Mouse (Mus musculus) kidney, postnatal 10 days (tissue): ENCODE measurements around the gene Ppef1.
"Not testable (repeated sequence)": the region's sequence is repeated elsewhere in the genome, so short reads cannot be mapped to it uniquely, and the experiment has no call there.

ENCODE experiments used
- DNase-seq: peaks from one replicate; pipeline ENCODE4 v3.0.0; 2021; ENCODE audit warnings: mixed read lengths

The Ppef1 gene

DNA sequence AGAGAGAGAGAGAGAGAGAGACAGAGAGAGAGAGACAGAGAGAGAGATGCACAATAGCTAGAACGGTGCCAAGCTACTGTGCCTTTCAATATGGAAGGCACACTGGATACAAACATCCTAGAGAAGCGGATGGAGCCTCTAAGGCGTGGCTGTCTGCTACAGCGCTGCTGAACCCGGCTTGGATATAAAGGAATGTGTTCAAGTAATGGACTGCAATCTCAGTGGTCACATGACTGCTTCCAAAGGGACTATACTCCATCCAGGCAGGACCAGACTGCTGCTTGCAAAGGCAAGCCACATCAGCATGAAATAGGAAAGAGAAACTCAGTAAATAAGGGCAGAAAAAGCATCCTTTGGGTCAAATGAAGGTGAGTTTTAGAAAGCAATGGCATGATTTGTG, at the start of gene Ppef1:
Ppef1 (minus strand) TSS at position 116 of the 400 bp plus-strand sequence.
- no peak for DNase-seq

DNA sequence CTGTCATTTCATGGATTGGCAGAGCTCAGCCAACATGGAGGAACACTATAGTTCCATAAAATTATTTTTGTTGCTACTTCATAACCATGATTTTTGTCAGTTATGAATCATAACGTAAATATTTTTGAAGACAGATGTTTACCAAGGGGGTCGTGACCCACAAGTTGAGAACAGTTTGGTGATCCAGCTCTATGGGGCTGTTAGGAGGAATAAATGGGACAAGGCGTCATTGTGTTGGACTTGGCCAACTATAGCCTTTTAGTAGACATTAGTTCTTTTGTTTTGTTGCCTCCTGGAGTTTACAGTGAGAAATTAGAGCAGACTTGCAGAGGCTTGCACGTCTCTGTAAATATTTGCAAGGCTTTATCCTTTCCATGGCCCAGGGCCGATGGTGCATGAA, 46.7 kb upstream of the Ppef1 start:
- no peak for DNase-seq

DNA sequence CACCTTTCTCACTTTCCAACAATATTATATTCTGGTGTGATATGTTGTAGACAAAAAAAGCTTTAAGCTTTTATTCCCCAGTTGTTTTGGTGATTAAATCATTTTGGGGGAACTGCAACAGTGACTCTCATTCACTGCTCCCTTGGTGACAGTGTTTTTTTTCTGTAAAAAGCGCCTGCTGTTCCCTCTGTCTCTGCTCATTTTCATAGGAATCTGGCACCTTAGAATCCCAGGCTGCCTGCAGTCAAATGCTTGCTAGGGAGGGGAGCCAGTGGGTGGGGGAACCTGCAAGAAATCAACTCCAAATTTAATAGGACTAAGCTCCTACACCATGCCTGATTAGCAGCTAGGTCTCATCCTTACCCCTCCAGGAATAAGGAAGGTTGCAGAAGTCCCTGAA, 37.5 kb upstream of the Ppef1 start:
- DNase-seq: no peak

DNA sequence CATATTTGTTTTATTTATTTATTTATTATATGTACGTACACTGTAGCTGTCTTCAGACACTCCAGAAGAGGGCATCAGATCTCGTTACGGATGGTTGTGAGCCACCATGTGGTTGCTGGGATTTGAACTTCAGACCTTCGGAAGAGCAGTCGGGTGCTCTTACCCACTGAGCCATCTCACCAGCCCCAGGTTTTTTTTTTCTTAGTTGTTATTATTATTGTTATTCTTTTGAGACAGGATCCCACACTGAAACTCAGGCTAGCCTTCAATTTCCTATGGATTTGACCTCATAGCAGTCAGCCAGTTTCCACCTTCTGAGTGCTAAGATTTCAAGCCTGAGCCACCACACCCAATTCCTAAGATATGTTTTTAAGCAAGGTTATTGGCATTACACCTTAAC, 34.1 kb upstream of the Ppef1 start:
- not testable (repeated sequence) for DNase-seq

DNA sequence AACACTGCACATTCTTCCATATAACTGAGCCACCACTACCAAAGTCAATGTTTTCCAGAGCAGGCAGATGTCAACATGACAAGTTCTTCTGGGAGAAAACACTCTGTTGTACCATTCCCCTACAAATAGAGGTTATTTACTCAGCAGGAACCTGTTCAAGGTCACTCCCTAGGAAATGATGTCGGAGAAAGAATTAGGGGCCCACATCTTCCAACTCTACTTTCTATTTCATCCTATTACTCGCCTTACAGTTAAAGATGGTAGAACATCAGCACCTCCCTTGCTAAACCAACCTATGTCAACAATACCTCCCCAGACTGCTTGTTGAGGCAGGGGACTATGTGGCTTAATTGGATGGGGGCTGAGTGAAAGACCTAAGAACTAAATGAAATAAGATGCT, 32.1 kb upstream of the Ppef1 start, which contains the start of gene Rs1:
Rs1 (plus strand) TSS at position 301 of the 400 bp plus-strand sequence.
- no peak for DNase-seq

DNA sequence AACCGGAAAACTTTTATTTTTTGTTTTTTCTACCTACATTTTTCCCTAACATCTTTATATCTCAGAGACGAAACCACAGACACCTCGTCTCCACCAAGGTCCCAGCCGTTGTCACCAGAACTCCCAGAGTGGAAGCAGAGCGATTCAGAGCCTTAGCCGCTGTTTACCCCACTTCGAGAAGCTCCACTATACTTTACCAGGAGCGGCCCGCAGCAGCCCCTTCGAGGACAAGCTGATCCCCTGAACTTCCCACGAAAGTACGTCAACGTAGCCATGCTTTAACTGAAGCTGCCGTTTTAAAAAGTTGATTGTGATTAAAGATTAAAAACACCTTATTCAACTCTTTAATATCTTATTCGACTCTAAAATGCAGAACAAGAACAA, 30.7 kb upstream of the Ppef1 start:
- DNase-seq: no peak

DNA sequence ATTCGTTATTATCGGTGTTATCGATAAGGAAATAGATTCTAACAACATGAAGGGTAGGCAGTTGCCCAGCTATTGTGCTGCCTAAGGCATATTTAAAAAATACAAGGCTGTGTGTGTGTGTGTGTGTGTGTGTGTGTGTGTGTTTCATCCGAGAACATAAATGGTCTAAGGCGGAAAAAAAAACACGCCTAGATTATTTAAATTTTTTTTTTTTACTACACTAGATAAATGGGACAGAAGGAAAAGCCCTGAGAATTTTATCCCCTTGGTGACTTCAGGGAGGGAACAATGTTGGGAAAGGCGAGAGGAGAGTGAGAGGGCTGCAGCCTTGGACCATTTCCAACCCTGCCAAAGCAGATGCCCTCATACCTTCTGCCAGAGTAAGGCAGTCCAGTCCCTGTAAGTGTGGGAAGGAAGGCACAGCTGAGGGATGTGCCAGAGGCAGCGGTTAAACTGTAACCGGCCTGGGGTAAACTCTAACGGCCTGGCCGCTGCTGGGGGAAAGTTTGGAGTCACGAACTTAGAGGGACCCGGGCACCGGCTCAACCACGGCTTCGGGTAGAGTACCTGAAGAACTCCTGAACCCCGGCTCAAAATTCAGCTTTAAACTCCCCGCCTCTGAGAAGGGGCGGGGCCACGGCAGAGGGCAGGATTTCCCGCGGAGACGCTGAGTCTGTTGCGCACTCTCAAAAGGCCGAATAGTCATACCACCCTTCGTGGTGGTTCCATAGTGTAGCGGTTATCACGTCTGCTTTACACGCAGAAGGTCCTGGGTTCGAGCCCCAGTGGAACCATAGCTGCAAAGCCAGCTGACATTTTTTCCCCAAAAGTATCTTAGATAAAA, 30.0 kb upstream of the Ppef1 start:
- peak; percentile 94 for DNase-seq

DNA sequence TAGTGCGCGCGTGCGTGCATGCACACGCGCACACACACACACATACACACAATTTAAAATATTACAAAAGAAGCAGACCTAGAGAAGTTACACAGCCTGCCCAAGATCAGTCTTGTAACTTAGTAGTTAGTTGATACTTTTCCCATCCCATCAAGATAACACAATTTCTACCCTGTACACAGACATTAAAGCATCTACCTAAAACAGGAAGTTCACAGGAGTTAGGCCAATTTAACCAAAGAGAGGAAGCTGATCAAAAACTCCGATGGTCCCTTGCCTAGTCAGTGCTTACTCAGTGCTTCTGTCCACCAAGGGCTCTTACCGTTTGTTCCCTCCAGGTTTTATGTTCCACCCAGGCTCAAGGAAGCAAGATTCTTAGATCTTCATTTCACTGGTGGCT, 15.2 kb upstream of the Ppef1 start:
- no peak for DNase-seq

DNA sequence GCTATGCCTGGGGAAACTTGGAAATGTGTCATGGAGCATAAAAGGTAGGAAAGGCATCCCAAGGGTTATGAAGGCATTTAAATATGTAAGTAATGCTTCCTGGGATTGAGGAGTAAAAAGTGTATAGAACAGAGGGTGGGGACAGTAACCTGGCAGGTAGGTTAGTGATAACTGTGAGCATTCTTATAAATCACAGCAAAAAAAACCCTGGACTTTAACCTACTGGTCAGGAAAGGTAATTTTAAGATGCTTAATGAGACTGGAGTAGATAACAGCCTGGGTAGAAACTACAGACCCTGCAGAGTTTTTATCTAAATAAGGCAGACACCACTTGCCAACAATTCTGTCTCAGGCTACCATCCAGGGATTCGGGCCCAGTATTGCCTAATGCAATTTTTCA, 13.1 kb upstream of the Ppef1 start:
- no peak for DNase-seq

DNA sequence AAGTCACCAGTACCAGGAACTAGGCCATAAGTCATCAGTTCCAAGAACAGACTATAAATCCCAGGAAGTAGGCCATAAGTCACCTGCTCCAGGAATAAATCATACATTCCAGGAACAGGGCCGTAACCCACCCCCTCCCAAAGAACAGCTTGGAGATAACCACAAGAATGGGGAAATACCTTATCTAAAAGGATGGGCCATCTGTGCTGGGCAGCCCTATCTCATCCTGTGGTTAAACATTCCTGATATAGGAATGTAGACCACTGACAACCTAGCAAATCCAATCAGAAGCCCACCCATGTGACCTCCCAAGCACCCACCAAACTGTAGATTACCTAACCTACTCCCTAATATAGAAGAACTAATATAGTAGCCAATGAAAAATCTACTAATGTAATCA, 9.8 kb upstream of the Ppef1 start:
- no peak for DNase-seq

DNA sequence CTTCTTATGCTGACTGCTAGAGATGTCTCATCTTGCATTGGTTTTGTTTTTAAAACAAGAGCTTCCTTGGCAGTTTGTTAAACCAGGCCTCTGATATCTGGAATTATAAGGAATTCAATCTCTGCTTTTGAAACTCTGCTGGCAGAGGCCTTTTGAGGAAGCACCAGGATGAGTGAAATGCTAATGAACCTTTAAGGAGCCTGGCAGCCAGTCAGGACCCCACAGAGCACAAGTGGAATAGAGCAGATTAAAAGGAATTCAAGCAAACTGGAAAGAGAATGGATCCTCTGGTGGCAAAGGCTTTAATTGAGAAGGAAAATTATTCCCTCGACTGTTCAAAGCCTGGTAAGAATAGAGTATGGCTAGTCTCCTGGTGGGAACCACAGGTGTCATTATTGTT, 36.4 kb downstream of the Ppef1 start:
- DNase-seq: no peak

DNA sequence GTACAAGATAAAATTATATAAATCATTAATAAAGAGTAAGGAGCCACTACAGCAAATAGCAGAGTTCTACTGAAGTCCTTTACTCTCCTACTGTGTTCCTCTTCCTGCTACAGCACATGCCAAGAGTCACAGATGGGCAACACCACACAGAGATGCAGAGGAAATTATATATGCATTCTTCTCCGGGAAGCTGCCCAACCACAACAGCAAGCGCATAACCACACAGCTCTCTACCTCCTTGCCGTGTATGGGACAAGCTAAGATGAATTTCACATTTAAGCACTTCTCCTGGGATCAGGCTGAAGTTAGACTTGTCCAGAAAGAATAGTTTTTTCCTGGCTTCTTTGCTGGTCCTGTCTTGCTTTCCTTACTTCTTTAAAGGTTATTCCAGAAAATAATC, 44.0 kb downstream of the Ppef1 start:
- DNase-seq: no peak

DNA sequence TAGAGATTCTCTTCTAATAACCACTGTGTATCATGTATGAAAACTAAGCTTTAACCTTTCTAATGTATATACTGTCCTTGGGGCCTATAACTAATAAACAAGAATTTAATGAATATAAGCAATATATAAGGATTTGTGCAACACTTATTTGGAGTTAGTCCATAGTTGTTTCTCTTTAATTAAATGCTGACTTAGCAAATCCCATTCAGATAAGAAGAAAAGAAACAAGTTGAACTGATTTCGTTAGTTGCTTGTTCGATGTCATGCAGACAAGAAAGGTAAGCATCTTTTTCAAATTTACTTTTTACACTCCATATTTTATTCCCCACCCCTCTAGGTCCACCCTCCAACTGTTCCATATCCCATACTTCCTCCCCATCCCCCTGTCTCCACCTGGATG, 45.5 kb downstream of the Ppef1 start:
- DNase-seq: no peak

DNA sequence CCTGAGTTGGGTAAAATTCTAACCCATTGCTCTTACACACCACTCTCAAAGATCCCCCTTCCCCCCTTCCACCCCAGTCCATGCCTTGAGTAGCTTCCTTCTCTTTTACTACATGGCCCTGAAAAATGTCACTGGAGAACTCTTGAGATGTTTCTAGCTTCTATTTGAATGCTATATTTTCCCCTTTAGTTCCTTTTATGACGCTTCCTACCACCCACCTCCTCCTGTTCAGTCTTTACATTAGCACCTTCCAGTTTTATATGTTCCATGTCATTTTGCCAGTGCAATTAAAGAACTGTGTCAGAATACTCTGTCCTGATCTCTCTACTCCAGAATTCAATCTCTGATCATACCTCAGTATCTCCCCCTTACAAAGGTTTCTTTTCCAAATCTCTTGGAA, 65.6 kb downstream of the Ppef1 start:
- DNase-seq: no peak

DNA sequence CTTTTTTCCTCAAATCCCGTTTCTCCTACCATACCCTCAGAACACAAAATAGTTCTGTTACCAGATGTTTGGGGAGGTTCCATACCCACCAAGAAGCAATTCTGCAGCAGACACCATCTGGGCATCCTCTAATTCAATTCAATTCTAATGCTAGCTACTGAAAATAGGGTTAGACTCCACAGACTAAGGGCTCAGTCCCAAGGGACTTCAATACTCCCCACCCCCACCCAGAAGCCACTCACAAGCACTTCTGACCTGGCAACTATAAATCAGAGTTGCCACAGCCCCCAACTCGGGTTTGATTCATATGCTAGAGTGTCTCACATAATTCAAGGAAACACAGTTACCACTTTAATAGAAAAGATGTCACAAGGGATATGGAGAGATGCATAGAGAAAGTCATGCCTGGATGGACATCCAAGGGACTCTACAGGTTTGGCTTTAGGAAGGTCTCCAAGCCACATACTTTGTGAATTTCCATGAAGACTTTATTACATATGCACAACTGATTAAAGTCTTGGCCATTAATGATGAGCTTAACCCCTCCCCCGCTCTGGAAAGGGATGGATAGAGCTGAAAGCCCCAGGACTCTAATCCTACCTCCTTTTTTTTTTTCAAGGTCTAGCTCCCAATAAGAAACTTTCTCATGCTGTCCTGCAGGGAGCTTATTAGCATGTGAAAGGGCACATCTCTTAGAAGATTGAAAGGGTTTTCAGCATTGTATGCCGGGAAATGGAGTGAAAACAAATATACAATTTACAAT, 124.5 kb downstream of the Ppef1 start:
- DNase-seq: no peak

DNA sequence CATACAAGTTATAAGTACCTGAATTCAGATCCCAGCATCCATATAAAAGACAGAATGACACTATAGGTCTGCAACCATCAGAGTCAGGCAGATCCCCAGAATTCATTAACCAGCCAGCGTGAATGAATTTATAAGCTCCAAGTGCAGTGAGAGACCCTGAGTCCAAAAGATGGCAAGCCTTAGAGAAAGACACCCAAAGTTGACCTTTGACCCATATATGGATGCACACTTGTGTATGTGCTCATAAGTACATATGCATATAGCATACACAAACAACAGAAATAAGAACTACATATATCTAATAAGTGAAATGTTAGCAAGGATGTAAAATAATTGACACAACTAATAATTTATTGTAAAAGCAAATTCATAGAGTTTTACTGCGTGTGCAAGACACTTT, 125.1 kb downstream of the Ppef1 start:
- no peak for DNase-seq

DNA sequence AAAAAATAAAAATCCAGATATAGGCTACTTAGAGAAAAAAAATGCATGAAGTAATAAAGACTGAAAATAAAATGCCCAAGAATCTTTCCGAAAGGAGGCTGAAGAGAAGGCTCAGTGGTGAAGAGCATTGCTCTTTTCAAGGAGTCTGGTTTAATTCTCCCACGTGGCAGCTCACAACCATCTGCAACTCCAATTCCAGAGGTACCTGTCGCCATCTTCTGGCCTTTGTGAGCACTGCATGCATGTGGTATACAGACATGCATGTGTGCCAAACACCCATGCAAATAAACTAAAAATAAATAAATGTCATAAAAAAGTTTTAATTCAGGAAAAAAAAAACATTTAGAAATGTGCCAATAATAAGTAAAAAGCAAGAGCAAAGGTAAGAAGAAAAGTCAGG, 125.7 kb downstream of the Ppef1 start:
- DNase-seq: peak; percentile 53

DNA sequence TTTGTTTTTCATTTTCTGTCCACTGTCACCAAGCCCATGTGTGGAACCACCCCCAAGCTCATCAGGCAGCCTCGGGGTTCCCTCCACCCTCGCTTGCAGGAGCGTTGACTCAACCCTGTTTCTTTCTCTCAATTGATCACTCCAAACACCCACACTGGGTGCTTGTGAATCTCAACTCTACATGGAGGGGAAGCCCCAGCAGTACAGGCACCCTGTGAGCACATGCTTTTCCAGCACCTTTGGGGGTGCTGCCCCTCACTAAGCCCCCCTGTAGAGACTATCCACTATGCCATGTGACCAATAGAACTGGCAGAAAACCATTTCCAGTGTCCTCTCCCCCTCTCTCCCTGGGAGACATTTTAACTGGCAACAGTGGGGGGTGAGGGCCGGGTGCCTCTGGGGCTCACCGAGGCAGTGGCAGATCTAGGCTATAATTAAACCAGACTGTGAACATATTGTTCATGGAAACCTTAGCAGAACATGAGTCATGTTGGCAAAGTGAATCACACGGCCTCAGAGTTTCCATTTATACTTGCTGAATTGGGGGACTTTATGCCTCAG, 131.5 kb downstream of the Ppef1 start:
- no peak for DNase-seq

DNA sequence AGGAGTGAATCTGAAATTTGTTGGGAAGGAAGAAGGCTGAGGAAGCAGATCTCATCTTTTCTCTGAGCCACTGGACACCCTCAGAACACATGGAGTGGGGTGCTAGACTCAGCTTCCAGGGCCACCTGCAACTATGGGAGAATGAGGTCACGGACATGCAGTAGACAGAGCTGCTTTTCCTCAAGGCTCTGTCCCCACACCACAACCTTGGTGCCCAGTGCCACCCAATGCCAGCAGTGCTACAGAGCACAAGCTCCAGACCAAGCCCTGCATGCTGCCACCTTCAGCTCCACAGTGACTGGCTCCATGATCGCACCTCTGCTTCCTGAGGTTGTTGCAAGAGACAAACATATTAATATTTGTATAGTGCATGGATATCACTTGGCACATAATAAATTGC, 132.2 kb downstream of the Ppef1 start:
- no peak for DNase-seq

DNA sequence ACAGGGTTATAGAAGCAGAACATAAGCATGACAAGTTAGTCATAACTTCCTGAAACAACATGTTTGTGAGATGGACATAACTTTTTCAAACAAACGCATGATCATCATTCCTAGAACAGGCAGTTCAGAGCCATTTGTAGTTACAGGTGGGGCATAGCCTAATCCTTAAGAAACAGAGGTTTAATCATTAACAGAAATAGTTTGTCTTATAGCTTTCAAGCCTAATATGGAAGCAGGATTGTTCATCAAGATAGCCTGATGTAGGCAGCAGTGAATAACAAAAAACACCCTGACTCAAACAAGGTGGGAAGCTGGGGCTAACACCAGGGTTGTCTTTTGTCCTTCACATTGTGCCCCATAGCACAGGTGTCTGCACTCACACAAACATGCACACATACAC, 132.8 kb downstream of the Ppef1 start:
- no peak for DNase-seq

DNA sequence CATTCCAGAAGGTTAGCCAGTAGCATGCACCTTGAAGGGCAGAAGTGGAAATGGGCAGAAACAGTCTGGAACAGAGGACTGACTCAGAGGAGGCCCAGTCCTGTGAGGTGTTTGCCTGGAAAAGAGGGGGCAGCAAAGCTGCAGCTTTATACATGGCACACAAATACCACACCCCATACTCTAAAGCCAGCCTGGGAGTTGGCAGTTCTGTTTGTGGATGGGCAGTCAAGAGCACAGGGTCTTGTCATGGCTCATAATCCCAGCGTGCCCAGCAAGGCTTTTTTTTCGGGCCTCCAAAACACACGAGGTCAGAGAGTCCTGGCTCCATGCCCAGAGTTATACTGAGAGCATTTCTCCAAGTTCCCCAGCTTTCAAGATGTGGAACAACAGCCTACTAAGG, 134.5 kb downstream of the Ppef1 start:
- DNase-seq: peak; percentile 60

DNA sequence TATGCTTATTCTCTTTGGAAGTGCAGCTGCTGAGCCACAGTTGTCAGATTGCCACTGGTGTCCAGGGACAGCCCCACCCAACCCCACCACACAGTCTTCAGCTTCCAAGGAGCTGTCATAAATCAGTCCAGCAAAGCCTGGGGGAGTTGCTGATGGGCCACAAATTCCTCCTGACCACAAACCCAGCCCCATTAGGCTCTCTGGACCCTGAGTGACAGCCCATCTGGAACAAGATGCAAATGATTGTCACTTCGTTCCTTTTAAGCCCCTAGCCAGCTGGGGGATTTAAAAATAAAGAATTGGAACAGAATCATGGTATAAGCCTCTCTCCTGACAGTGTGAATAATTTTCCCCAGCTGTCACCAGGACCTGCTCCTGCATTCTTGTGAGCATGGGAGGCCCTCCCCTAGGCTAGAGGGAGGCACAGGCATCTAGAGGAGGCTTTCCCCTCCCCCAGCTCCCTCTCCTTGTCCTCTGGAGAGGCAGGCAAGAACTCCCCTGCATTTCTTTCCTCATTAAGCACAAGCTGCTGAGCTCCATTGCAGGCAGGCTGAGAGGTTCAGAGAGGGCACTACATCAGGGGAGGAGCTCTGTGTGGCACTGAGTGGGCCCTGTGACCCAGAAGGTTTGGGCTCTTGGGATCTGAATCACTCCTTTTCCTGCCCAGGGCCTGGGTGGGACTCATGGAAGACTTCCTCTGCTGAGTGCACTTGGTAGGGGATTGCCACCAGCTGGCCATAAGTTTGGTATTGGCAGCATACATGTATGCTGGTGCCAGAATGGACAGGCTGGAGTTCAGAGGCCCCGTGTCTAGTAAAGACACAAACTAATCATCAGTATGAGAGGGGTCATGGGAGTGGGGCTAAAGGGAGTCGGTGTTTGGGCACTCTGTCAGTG, 136.8 kb downstream of the Ppef1 start:
- DNase-seq: peak; percentile 67

DNA sequence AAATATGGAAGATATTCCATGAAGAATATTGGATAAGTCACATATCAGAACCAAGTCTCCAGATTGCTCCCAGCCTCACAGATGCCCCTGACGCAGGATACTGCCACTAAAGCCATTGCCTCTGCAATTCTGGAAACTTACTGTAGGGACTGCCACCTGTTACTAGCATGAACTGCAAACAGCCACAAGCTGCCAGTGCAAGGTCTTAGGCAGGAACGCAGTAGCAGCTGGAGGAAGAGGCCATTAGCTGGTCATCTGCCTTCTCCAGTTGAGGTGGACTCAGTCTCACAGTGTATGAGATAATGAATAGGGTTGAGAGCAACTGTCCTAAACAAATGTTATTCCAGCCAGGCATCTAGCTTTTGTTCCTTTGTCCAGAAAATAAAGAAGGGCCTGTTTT, 137.5 kb downstream of the Ppef1 start:
- no peak for DNase-seq
